Mouse (Mus musculus): ENCODE measurements around the gene Gm11127. TPM values are rescaled to one million over a fixed set of nuclear protein-coding genes. Genes with fewer than 3 reads are reported as not detected.
"Not testable (repeated sequence)": the region's sequence is repeated elsewhere in the genome, so short reads cannot be mapped to it uniquely, and the experiment has no call there.

Gene Gm11127
- polyA plus RNA-seq (2015; fragmentation: Nextera tagmentation; extraction: Ambion mirVana), result not detected in 2 replicates

- ATAC-seq; H3K4me3 ChIP-seq (replicated peaks); H3K27me3 ChIP-seq; H3K4me1 ChIP-seq (replicated peaks); H3K9ac ChIP-seq (replicated peaks); H3K4me2 ChIP-seq (replicated peaks); H3K9me3 ChIP-seq; H3K27ac ChIP-seq; H3K36me3 ChIP-seq: not testable (repeated sequence)
- WGBS, result 67% methylated on average over 1 of the region's 1 CpGs
Observed at GRCm38 (mm10) chr17:36058362-36058761, at the start of gene Gm11127. Gene Gm11127 (minus strand): TSS chr17:36058371.

- not testable (repeated sequence) for H3K4me1 ChIP-seq (replicated peaks); H3K4me2 ChIP-seq (replicated peaks); H3K36me3 ChIP-seq; H3K4me3 ChIP-seq (replicated peaks); H3K9ac ChIP-seq (replicated peaks); H3K9me3 ChIP-seq; ATAC-seq; H3K27ac ChIP-seq; H3K27me3 ChIP-seq
- WGBS, result 79% methylated on average over 12 of the region's 12 CpGs
Observed at GRCm38 (mm10) chr17:36102091-36102490, 43.9 kb upstream of the Gm11127 start.

GRCm38 (mm10) chr17:36099603-36100002, 41.4 kb upstream of the Gm11127 start:
- H3K4me2 ChIP-seq (replicated peaks); H3K9ac ChIP-seq (replicated peaks); ATAC-seq; H3K27ac ChIP-seq; H3K4me1 ChIP-seq (replicated peaks); H3K9me3 ChIP-seq; H3K36me3 ChIP-seq; H3K27me3 ChIP-seq; H3K4me3 ChIP-seq (replicated peaks): not testable (repeated sequence)
- WGBS, result 42% methylated on average over 2 of the region's 2 CpGs

- WGBS, result 27% methylated on average over 3 of the region's 3 CpGs
- Histone ChIP-seq H3K4me1 (replicated peaks) (no peaks in the 10 kb centered on the region), H3K27ac (no peak overlapping the region), H3K27me3 (no peaks in the 10 kb centered on the region), H3K9me3 (no peaks in the 10 kb centered on the region), H3K36me3 (no peaks in the 10 kb centered on the region), H3K9ac (replicated peaks) (no peak overlapping the region), H3K4me3 (replicated peaks) (no peak overlapping the region), H3K4me2 (replicated peaks) (no peak overlapping the region)
- no peak for ATAC-seq
Observed at GRCm38 (mm10) chr17:36093936-36094335, 35.8 kb upstream of the Gm11127 start.

- not testable (repeated sequence) for H3K4me3 ChIP-seq (replicated peaks); H3K4me1 ChIP-seq (replicated peaks); ATAC-seq; H3K36me3 ChIP-seq; H3K27me3 ChIP-seq; H3K4me2 ChIP-seq (replicated peaks); H3K9ac ChIP-seq (replicated peaks); H3K9me3 ChIP-seq; H3K27ac ChIP-seq
Observed at GRCm38 (mm10) chr17:36092520-36092919, 34.3 kb upstream of the Gm11127 start.

- H3K4me1 ChIP-seq (replicated peaks); H3K9me3 ChIP-seq; H3K4me2 ChIP-seq (replicated peaks); H3K27me3 ChIP-seq; H3K36me3 ChIP-seq; ATAC-seq; H3K9ac ChIP-seq (replicated peaks); H3K4me3 ChIP-seq (replicated peaks); H3K27ac ChIP-seq: not testable (repeated sequence)
- no CpG with 5 or more reads among the region's 2 CpGs for WGBS
Observed at GRCm38 (mm10) chr17:36091933-36092332, 33.8 kb upstream of the Gm11127 start.

GRCm38 (mm10) chr17:36085976-36086375, 27.8 kb upstream of the Gm11127 start:
- H3K27ac ChIP-seq; ATAC-seq; H3K36me3 ChIP-seq; H3K9me3 ChIP-seq; H3K4me3 ChIP-seq (replicated peaks); H3K9ac ChIP-seq (replicated peaks); H3K4me2 ChIP-seq (replicated peaks): not testable (repeated sequence)
- peaks cover 12% of the 10 kb centered on the region for H3K4me1 ChIP-seq (replicated peaks)
- WGBS, result 83% methylated on average over 1 of the region's 1 CpGs
- peaks cover 30% of the 10 kb centered on the region for H3K27me3 ChIP-seq

GRCm38 (mm10) chr17:36083870-36084451, 25.8 kb upstream of the Gm11127 start:
- H3K9ac ChIP-seq (replicated peaks), result peak overlapping the region; percentile 69
- peaks cover 12% of the 10 kb centered on the region for H3K4me1 ChIP-seq (replicated peaks)
- H3K4me3 ChIP-seq (replicated peaks), result peak overlapping the region; percentile 53
- H3K27me3 ChIP-seq, result peaks cover 30% of the 10 kb centered on the region
- ATAC-seq, result peak; percentile 70
- H3K4me2 ChIP-seq (replicated peaks), result peak overlapping the region; percentile 93
- WGBS, result 0% methylated on average over 38 of the region's 42 CpGs
- H3K36me3 ChIP-seq, result no peaks in the 10 kb centered on the region
- H3K9me3 ChIP-seq, result no peaks in the 10 kb centered on the region
- no peak overlapping the region for H3K27ac ChIP-seq

- Histone ChIP-seq H3K27me3 (peaks cover 30% of the 10 kb centered on the region), H3K4me2 (replicated peaks) (peak overlapping the region; percentile 93), H3K9ac (replicated peaks) (peak overlapping the region; percentile 69), H3K4me3 (replicated peaks) (peak overlapping the region; percentile 53), H3K9me3 (no peaks in the 10 kb centered on the region), H3K27ac (no peak overlapping the region), H3K36me3 (no peaks in the 10 kb centered on the region), H3K4me1 (replicated peaks) (peaks cover 12% of the 10 kb centered on the region)
- peak; percentile 81 for ATAC-seq
- 1% methylated on average over 46 of the region's 46 CpGs for WGBS
Observed at GRCm38 (mm10) chr17:36083266-36083869, 25.2 kb upstream of the Gm11127 start.

GRCm38 (mm10) chr17:36082519-36083232, 24.5 kb upstream of the Gm11127 start:
- H3K36me3 ChIP-seq; ATAC-seq; H3K27ac ChIP-seq; H3K9ac ChIP-seq (replicated peaks); H3K9me3 ChIP-seq: not testable (repeated sequence)
- peaks cover 12% of the 10 kb centered on the region for H3K4me1 ChIP-seq (replicated peaks)
- H3K27me3 ChIP-seq, result peaks cover 30% of the 10 kb centered on the region
- WGBS, result 29% methylated on average over 6 of the region's 6 CpGs
- peak overlapping the region; percentile 53 for H3K4me3 ChIP-seq (replicated peaks)
- H3K4me2 ChIP-seq (replicated peaks), result peak overlapping the region; percentile 93

- H3K36me3 ChIP-seq; ATAC-seq; H3K27ac ChIP-seq; H3K9ac ChIP-seq (replicated peaks); H3K9me3 ChIP-seq; H3K4me2 ChIP-seq (replicated peaks); H3K4me3 ChIP-seq (replicated peaks): not testable (repeated sequence)
- Histone ChIP-seq H3K27me3 (peaks cover 30% of the 10 kb centered on the region), H3K4me1 (replicated peaks) (peaks cover 12% of the 10 kb centered on the region)
Observed at GRCm38 (mm10) chr17:36081901-36082300, 23.7 kb upstream of the Gm11127 start.

GRCm38 (mm10) chr17:36060829-36061228, 2.7 kb upstream of the Gm11127 start:
- no peak overlapping the region for H3K4me3 ChIP-seq (replicated peaks)
- no peaks in the 10 kb centered on the region for H3K27me3 ChIP-seq
- H3K4me1 ChIP-seq (replicated peaks), result no peaks in the 10 kb centered on the region
- no peaks in the 10 kb centered on the region for H3K9me3 ChIP-seq
- no peak overlapping the region for H3K4me2 ChIP-seq (replicated peaks)
- 30% methylated on average over 2 of the region's 2 CpGs for WGBS
- H3K9ac ChIP-seq (replicated peaks), result no peak overlapping the region
- H3K27ac ChIP-seq, result no peak overlapping the region
- no peaks in the 10 kb centered on the region for H3K36me3 ChIP-seq
- ATAC-seq, result peak; percentile 27; the same call in 1 of the 2 replicates

All from midbrain, embryonic 13.5 days (tissue).